Mouse (Mus musculus) frontal cortex, postnatal 36 days (tissue): ENCODE results near the gene Vps4b.
A peak's percentile ranks its signal among the peaks of the same experiment; 100 is the strongest.

Source experiments
- DNase-seq, 2 experiments: peaks; one replicate each; pipeline ENCODE4 v3.0.0; 2022; ENCODE audit warnings: low spot score in 2 of 2

The Vps4b gene

DNA sequence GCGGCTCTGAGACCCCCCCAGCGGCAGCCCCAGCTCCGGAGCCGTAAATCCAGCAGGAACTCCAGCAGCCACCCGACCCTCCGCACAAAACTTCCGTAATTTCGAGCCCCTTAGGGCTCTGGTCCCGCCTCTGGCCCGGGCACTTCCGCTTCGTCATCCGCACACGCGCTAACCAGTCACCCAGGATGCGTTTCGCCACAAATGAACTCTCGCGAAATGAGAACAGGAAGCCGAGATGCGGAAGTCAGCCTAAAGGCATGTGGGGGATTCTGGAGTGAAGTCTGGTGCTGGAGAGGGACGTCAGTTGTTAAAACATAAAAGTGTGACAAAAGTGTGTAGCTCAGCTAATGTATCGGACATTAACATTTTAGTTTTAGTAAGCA lies at the start of gene Vps4b:
Vps4b (minus strand) TSS at position 187 of the 383 bp plus-strand sequence.
- peak; percentile 89 to 95 for DNase-seq

GRCm38 (mm10) chr1:106828784-106829183 lies 32.3 kb upstream of the Vps4b start:
- no peak for DNase-seq

DNA sequence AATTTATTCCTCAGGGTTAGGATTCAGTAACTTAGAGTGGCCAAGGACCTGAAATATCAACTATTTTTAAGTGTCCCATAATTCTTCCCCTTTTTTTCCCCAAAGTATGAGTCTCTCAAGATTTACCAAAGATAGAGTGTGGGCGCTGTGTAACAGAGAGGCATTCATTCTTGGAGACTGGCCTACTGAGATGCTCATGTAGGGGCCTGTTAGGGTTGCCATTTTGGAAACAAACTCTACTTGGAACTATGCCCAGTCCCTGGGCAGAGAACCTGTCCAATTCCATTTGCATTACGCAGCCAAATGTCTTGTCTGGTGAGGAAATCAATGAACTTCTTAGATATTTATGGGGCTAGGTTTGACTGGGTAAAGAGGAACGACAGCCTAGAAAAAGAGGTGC lies 25.8 kb upstream of the Vps4b start:
- peak in 1 of 2 experiments; percentile 4 for DNase-seq

DNA sequence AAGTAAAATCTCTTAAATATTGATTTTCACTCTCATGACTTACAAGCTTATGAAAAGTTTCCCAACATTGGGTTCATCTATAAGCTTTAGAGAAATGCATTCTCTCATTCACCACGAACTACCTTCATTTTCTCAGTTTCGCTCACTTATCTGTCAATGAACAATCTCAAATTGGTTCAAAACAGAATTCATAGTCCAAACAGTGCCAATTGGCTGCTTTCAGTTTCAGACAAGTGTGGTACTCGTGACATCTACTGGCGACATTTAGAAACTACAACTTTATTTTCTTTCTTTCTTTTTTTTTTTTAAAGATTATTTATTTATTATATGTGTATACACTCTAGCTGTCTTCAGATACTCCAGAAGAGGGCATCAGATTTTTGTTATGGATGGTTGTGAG lies 21.8 kb upstream of the Vps4b start:
- DNase-seq, result no peak

- DNase-seq, result no peak
These were observed 20.2 kb upstream of the Vps4b start for GRCm38 (mm10) chr1:106816766-106817165.

GRCm38 (mm10) chr1:106815265-106815664 lies 18.7 kb upstream of the Vps4b start:
- no peak for DNase-seq

- no peak for DNase-seq
These were observed 18.3 kb upstream of the Vps4b start for GRCm38 (mm10) chr1:106814864-106815263.

GRCm38 (mm10) chr1:106799931-106800330 lies 3.4 kb upstream of the Vps4b start:
- no peak for DNase-seq

DNA sequence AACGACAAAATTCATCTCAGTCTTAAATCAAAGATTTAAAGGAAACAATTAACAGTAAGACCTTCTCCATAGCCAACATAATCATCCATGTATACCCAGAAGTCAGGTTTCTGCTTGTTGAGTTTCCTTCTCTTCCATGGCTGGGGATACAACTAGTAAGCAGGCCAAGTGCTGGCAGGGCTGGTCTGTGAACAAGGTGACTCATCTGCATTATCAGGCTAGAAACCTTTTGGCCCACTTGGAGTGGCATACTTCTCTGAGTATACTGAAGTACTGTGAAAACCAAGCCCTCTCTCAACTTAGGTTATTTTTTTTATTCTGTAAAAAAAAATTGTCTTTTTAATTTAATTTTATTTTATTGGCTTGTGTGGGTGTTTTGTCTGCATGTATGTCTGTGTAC lies 2.9 kb upstream of the Vps4b start:
- no peak for DNase-seq

DNA sequence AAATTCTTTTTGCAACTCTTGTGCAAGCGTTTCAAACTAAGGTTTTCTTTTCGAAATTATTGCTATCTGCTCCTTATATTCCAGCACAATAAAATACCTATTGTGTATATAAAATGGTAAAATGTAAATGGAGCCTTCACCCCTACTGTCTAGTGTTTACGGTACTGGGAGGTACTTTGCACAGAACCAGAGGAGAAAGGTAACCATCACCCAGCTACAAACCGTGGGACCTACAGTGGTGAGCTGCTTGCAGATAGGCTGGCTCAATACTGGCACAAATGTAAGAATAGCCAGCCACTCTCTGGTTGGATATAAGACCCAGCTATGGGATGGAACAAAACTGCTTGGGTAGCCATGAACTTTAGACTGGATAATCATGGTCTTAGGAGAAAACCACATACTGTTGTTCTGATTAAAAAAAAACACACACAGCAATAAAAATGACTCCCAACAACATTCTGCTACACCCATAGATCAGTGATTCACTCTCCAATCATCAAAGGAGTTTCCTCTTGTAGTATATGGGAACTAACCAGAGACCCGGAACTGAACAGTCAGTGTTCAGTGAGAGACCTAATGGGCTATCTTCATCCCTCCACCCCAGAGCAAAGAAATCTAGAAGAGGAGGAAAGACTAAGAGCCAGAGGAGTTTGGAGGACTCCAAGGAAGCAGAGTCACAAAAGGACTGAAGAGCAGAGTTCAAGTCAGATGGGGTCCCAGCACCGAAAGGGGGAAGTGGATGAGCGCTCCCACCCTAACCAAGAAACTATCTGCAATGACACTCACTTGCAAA lies 655 bp upstream of the Vps4b start:
- no peak for DNase-seq

GRCm38 (mm10) chr1:106795634-106796541 lies 640 bp downstream of the Vps4b start:
- DNase-seq, result no peak

DNA sequence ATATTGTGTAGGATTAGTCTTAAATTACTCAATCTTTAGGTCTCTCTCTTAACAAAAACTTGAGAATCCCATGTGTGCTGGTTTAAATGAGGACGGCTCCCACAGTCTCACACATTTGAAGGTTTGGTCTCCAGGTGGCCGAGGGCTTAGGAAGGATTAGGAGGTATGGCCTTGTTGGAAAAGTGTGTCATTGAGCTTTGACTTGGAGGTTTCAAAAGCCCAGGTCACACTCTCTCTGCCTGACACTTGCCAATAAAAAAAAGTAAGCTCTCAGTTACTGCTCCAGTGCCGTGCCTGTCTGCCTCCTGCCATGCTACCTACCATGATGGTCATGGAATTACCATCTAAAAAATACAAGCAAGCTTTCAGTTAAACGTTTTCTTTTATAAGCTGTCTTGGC lies 21.6 kb downstream of the Vps4b start:
- DNase-seq, result no peak

DNA sequence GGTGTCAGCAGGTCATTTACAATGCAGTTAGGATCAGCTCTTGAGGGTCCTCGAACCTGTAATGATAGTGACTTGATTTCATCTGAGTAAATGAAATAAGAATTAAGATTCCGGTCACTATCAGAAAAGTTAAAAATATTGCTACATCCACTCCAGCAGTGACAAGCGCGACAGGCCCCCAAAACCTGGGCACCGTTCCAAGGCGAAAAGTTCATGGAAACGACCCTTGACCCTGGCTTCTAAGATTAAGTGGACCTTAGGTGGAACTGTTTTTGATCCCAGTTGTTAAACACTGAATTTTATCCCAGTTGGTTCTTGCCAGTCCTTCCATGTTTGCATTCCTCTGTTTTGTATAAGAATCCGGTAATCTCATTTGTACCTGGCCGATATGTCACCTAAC lies 22.4 kb downstream of the Vps4b start:
- no peak for DNase-seq

DNA sequence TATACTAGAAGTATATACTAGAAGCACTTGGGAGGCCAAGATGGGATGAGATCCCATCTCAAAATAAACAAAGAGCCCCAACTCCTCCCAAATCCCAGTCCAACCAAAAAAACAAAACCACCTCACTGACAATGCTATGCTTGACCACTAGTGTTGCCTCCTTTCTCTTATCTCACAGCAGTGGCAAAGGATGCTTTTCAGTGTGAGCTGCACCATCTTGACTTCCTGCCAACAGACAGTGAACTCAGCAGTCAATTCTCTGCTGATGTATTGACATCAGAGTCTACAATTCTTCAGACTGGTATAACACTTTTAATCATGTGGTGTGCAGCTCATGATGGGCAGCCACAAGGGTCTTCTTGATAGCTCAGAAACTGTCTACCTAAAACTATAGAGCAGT lies 27.8 kb downstream of the Vps4b start:
- no peak for DNase-seq

DNA sequence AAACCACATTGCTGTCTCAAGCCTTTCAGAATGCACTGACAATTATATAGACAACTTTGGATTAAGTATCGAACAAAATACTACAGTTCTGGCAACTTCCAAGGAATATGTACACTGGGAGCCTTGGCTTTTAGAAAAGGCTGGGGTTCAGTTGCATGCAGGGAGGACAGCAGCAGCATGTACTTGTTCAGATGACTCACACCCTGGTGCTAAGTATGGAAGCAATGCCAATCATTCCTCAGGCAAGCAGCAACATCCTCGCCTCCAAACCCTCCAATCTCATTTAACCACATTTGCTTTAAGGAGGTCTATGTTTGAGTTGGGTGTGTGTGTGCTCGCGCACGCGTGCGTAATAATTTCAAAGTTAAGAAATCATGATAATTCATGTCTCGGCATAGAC lies 30.8 kb downstream of the Vps4b start:
- DNase-seq, result peak; percentile 9 to 20

DNA sequence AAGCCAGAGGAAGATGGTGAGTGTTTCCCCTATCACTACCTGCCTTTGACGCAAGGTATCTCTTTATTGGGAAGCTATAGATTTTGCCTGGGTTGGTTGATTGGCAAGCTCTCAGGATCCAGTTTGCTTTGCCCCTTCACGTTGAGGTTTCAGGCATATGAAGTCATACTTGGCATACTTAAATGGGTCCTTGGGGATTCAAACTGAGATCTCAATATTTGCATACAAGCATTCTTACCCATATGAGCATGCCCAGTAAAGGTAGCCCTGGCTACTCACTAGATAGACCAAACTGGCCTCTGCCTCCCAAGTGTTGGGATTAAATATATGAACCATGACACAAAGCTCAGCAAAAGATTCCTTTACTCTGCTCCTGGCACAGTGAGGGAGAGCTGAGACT lies 31.7 kb downstream of the Vps4b start:
- no peak for DNase-seq

DNA sequence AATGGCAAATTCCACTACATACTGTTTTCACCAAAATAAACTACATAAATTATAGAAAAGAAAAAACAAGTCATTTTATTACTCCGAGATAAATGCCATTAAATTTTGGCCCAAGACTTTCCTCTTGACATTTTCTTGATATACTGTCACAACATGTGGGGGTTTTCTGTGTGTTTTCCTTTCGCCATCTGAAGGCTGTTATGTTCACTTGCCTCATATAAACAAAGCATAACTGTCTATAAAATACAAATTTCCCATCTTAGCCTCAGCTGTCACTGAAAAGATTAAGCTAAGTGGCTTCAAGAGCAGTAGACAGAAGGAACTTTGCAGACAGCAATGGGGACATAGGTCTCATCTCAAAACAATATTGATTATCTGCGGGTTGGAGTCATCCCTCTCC lies 32.2 kb downstream of the Vps4b start:
- no peak for DNase-seq

GRCm38 (mm10) chr1:106760750-106761149 lies 35.8 kb downstream of the Vps4b start:
- DNase-seq, result no peak

- peak; percentile 98 for DNase-seq
These were observed 36.7 kb downstream of the Vps4b start, which contains the start of gene Kdsr for GRCm38 (mm10) chr1:106759572-106760435. Gene Kdsr, minus strand, starts transcription at chr1:106759727.

DNA sequence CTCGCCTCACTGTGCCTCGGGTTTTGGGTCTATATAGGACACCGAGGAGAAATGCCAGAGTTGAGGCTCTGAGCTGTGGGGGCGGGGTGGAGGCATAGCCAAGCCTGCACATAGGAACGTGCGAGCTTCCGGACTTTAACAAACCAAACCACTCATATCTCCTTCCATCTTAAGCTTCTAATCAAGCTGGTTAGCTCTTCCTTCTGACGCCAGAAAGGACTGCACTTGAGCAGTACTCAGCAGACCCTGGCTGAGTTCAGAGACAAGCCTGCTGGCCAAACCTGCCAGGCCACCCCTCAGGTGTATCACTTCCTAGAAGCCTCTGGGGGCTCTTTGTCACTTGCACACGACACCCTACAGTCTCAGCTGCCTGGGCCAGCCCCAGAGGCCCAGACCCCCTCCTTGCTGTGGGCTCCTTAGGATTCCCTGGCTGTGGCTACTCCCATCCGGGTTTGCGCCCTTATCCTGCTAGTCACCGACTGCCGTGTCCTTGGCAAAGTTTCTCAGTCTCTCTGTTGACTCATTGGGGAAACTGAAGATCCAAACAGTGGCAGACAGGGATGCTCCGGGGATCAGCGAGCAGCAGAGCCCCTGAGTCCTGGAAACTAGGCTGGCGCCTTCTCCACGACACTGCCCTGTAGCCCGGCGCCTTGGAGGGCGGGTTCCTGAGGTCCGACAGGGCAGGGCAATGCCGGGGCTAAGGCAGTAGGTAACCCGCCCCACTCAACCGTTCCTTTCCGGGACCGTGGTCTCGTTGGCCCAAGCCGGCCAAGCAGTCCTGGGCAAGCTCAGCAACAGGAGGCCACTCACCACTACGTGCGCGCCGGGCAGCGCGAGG lies 37.6 kb downstream of the Vps4b start:
- peak; percentile 35 to 38 for DNase-seq

DNA sequence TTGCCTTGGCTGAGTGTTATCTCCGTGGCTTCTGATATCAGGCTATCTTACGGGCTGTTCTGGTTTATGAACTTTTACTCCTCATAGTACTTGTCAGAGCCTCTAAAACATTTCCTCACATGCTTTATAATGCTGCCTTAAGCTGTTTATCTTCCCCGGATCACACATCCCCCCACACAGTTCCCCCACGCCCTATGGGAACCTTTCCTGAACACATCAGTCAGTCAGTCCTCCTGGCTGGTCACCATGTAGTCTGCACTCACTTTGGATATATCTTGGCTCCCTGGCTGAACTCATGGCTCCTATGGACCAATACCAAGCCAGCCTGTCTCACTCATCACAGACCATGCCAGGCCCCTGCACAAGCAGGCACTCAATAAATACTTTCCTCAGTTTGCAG lies 39.9 kb downstream of the Vps4b start:
- no peak for DNase-seq
